Mouse (Mus musculus): ENCODE measurements around the gene Gcfc2.

GRCm38 (mm10) chr6:81944432-81944831 is 21.0 kb downstream of the Gcfc2 start:
- TF ChIP-seq GATA1 (IDR thresholded peaks at IDR 0.05; ENCODE audit: low read length) (no peak), TAL1 (IDR thresholded peaks at IDR 0.05; ENCODE audit: low read length) (no peak)

Data from erythroblast, embryonic 14.5 days (primary cell).